Mouse (Mus musculus) CD4-positive helper T cell, adult 2 months (primary cell): ENCODE data around the gene Cfap61.
A peak's percentile ranks its signal among the peaks of the same experiment; 100 is the strongest.

Experiments
- DNase-seq: peaks from one replicate; pipeline ENCODE4 v3.0.0-alpha.2; 2012; ENCODE audit warnings: low read depth, missing footprints, low spot score

Gene Cfap61

DNA sequence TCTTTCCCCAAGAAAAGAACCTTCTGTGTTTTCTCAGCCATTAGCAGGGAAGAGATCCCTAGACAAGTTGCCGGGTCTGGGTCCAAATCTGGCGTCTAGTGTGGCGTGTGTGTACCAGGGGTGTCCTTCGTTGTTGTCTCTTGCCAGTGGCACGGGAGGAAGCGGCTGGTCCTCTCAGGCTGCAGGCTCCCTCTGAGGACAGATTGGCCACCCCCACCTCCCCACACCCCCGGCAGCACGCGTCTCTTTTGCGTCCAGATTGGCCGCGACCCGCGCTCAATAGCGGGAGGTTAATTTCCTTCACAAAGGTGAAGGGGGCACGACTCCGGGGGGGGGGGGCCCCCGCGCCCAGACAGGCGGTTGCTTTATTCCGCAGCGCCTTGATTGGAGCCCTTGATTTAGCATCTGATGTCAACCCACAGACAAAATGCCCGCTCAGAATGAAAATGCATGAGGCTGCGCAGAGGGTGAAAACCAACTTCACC is 286.0 kb downstream of the Cfap61 start:
- DNase-seq, result peak; percentile 15

DNA sequence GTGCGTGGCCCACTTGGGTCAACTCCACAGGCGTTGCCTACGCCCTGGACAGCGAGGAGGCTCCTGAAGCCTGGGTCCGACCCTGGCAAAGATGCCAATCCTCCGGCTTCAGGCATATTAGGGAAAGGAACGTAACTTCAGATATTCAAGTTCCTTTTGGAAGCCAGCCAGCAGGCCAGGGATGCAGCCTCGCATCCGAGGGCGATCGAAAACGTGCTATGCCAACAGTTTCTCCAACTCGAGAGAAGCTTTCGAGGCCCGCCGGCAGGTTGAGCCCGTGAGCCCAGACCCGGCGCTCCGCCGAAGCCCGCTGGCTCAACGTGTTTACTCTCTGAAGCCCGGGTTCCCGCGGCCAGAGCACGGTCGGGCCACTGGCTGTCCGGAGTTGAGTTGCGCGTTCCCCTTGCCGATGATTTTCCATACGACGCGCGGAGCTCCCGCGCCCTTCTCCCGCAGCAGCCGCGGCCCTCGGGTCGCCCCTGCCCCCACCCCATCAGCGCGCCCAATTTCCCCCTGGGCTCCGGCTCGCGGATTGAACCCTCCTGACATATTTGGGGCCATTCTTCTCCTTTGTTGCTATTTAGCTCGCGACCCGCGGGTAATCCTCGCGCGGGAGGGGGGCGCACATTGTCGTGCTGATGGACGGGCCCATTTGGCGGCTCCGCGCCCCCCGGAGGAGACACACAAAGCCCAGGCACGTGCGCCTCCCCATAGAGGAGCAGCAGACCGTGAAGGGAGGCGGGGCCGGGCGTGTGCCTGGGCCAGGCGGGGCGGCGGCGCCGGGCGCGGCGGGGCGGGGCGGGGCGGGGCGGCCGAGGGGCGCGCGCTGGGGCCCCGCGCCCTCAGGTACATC is 286.7 kb downstream of the Cfap61 start, which contains the start of gene Insm1:
TSS of gene Insm1 (plus strand) at position 846 of the 853 bp plus-strand sequence.
- peak; percentile 15 for DNase-seq

GRCm38 (mm10) chr2:146221929-146222278 is 287.3 kb downstream of the Cfap61 start:
- DNase-seq, result peak; percentile 26

- DNase-seq, result peak; percentile 15
These were observed 287.9 kb downstream of the Cfap61 start for GRCm38 (mm10) chr2:146222279-146223175.

GRCm38 (mm10) chr2:146223176-146223905 is 288.8 kb downstream of the Cfap61 start:
- peak; percentile 20 for DNase-seq

DNA sequence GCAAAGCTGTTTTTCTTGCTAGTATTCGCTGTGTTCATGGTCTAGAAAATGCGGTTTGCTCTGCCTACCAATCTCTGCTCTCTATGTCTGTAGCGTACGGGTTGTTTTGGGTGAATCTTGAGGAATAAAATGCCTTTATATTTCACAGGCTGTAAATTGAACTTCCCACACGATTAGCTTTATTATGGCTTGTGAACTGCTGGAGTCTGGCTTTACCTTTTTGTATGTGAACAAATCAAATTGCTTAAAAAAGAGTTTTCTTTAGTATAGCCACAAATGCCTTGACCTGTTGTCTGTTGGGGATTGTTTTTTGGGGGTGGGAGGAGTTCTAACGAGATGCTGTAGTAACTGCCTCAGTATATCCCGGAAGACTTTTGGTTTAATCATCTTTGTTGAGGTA is 289.6 kb downstream of the Cfap61 start:
- DNase-seq, result no peak

GRCm38 (mm10) chr2:146225818-146226217 is 291.2 kb downstream of the Cfap61 start:
- DNase-seq, result no peak

DNA sequence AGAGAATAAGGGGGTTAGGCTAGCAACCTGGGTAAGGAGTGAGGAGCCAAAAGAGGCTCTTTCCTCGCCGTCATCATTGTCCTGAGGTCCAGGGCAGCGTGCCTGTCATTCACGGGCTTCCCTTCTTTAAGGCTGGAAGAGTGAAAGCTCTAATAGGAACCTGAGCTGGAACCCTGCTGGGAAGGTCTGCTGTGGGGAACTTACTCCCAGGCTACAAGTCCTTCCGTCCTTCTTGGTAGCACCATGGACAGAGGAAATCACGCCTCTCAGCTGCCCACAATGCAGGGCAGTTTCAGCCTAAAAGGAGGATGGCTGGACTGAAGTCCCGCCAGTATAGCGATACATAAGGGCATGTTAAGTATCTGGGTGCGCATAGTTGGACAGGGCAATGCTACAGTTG is 291.9 kb downstream of the Cfap61 start:
- DNase-seq, result no peak

- DNase-seq, result no peak
These were observed 293.1 kb downstream of the Cfap61 start for GRCm38 (mm10) chr2:146227646-146228045.

DNA sequence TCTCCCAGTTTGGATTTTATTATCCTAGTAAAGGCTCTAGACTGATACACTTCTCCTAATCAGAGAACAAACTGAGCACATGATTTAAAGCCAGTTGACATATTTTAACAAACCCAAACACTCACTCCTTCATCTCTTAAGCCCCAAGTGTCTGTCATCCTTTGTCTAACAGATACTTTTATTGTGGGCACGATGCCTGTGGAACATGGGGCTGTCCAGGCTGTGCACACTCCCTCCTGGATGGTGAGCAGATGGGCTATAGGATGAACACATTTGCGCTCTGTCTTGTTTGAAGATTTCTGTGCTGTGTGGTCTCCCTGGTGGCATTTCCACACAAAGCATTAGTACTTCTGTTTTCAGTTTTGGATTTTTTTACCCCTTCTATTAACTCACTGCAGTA is 293.9 kb downstream of the Cfap61 start:
- no peak for DNase-seq

DNA sequence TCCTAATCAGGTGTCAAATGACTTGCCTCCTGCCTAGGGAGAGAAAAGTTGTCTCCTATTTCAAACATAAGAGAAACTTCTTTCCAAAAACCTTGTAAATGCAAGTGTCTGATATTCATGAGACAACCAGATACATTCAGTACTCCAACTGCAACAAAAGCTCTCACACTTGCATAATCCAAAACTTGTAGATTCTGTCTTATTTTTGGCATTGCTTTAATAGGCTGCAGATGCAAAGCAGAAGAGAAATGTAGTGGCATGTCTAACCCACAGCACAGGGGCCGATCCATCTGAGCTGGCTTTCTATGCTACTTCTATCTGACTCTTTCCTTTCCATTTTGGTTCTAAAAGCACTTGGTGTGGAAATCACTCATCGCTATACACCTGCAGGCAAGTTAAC is 296.9 kb downstream of the Cfap61 start:
- DNase-seq, result no peak

GRCm38 (mm10) chr2:146239196-146239747 is 304.7 kb downstream of the Cfap61 start:
- no peak for DNase-seq

- no peak for DNase-seq
These were observed 309.5 kb downstream of the Cfap61 start for GRCm38 (mm10) chr2:146244049-146244448.

DNA sequence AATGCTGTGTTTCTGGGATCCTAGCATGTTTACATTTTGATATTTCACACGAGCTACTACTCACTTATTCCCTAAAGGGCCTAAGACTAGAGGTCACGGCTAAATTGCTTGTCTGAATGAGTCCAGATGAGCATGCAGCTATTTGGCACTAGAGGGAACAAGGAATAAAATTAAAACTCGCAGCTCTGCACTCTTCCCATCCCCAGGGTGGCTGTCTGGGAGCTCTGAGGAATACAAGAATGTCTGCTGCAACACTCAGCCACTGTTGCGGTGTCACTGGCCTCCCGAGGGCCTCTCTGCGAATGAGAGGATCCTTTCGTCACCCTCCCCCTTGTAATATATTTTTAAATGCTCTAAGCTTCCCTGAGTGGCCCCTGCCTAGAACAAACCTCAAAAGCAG is 310.8 kb downstream of the Cfap61 start:
- DNase-seq, result no peak

GRCm38 (mm10) chr2:146246409-146247075 is 312.0 kb downstream of the Cfap61 start:
- no peak for DNase-seq

- no peak for DNase-seq
These were observed 313.0 kb downstream of the Cfap61 start for GRCm38 (mm10) chr2:146247576-146247975.

DNA sequence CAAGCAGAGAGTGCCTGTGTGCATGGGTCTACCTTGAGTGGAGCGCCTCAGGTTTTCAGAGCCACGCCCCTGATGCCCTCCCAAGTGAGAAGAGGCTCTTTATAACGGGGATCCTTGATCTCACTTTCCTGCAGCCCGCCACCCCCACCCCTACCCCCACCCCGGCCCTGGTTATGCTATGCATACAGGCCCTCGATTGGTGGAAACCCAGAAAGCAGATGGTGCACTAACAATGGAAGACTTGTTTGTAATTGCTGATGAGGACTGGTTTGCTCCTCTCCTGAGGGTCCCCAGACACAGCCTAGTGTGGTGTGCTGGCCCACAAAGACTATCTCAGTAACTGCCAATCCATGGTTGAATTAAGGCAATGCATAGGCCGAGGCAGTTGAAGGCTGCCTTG is 314.4 kb downstream of the Cfap61 start:
- DNase-seq, result no peak

DNA sequence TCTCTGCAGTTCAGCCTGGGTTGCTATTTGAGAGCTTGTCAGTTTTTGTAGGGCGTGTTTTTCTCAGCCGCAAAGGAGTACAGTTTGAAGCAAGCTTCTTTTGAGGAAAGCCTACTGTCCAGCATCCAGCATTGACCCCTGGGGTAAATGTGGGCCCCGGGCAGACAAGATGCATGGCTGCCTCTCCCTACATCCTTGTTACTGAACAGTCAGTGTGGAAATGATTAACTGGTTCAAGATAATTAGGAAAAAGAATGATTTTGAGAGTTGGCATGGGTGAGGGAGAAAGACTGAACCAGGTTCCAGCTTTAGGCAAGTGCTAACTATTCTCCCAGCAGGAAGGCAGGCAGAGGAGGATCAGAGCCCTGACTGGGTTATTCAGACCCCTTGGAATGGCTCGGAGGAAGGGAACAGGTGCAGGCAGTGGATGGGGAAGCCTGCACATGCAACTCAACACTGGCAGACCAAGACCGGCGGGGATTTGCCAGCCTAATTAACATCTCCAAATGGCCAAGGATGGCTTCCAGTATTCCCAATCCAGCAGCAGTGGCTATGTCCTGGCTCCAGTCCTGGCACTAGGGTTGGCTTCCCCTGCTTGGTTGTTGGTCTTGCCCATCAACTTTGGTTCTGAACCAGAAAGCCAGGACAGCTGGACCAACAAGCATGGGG is 315.8 kb downstream of the Cfap61 start:
- DNase-seq, result no peak

DNA sequence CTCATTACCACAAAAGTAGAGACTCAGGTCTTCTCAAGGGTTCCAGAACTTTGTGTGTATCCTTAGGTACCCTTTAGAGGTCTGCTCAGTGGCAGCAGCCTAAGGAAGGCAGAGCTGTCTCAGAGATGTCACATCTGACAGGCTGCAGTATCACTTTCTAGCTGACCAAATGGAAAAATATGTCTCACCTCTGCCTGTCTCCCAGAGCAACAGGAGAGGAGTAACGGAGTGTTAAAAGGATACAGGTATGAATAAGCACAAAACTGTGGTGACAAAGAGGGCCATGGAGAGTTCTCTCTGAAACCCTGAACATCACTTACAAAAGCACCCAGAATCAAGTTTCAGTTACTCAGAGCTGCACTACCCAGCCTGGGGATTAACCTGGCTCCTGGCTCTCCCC is 319.8 kb downstream of the Cfap61 start:
- no peak for DNase-seq

DNA sequence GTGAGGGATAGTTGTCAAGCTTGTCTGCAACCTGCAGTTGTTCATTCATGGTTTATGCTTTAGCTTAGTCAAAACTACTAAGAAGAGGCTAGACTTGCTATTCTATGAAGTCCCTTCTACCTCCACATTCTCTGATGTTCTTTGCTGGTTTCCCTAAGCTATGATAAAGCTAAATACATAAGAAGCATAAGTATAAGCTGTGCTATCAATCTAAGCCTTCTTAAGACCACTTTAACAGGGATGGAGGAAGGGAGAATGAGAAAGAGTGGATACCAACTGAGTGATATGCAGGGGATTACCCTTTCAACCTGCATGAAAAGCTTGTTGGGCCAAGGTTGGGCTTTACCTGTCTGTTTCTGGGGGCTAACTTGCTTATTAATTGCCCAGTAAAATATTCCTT is 321.1 kb downstream of the Cfap61 start:
- DNase-seq, result no peak
